Mouse (Mus musculus): ENCODE results near the gene Zrsr2. TPM values are rescaled to one million over a fixed set of nuclear protein-coding genes. Genes with fewer than 3 reads are reported as not detected.

Zrsr2 gene
- total RNA-seq, 2 experiments from 2014 or later = 13.8 to 14.9 TPM

DNA sequence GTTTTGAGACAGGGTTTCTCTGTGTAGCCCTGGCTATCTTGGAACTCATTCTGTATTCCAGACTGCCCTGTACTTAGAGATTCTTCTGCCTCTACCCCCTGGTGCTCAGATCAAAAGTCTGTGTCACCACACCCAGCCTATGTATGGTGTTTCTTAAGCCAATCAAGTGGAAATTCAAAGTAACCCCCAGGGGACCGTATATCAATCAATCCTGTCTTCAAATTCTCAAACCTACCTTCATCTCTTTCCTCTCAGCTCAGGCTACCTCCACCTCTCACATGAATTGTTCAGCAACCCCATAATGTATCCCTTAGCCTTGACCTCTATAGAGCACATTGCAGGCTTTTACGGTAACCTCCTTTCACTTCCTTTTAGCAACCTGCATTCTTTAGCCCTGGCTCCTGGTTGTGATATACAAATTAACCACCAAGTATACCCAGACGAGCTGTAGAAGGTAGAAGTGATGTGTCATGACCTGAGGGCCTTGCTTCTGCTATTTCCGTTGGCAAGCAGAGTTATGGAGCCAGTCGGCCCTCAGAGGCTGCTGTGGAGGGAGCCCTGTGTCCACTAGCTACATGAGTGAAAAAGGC is 58.9 kb downstream of the Zrsr2 start:
- intact Hi-C loops (cut with DNase I) = no loop called here
- no peak for DNase-seq

DNA sequence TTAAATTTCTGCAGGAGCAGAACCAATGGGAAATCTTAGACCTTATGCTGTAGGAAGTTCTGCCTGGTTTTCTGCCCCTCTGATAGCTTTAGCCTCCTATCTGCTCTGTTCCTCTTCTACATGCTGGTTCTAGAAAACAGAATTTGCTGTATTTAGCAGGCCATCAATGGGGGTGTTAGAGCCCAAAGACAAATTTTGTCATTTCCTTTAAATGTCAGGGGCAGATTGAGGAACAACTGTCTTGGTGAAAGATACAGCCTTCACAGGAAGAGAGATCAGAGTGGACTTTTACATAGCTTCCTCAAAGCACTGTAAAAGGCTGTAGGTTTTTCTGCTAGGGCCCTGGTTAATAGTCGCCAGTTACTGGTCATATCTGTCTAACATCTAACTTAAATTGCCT is 61.1 kb downstream of the Zrsr2 start:
- DNase-seq = no peak

GRCm38 (mm10) chrX:163885539-163885981 is 72.9 kb downstream of the Zrsr2 start:
- no peak for DNase-seq
- intact Hi-C loops (cut with DNase I) = no loop called here

More for the DNA sequence above, 61.1 kb downstream of the Zrsr2 start:
- intact Hi-C loops (cut with DNase I) = no loop called here

Other genes with a start within 250 kb of the Zrsr2 start
- gene Rnf138rt1, start 197.3 kb downstream of the Zrsr2 start, total RNA-seq (2021) = not detected
- 10 to 100 TPM; 20.9 to 22.3 TPM for gene Ap1s2, start 49.6 kb downstream of the Zrsr2 start, total RNA-seq (2021)
- gene Car5b, start 69.3 kb upstream of the Zrsr2 start, total RNA-seq (2021) = 1 to 10 TPM in 1 of 2 experiments, under 1 TPM in 1; 0.65 to 1.7 TPM
- 1 to 10 TPM; 4.6 to 5.2 TPM for gene Siah1b, start 117.8 kb upstream of the Zrsr2 start, total RNA-seq (2021)
- not detected for gene Cltrn, start 130.2 kb upstream of the Zrsr2 start, total RNA-seq (2021)
- 1 to 10 TPM; 1.6 TPM for gene Ace2, start 180.7 kb upstream of the Zrsr2 start, total RNA-seq (2021)

Measured in heart, postnatal 36 days (tissue).